Mouse (Mus musculus): ENCODE data around the gene 1700016K19Rik. TPM values are rescaled to one million over a fixed set of nuclear protein-coding genes. Genes with fewer than 3 reads are reported as not detected.

The 1700016K19Rik gene
- polyA plus RNA-seq, 1 experiment from 2014 or later: not detected

DNA sequence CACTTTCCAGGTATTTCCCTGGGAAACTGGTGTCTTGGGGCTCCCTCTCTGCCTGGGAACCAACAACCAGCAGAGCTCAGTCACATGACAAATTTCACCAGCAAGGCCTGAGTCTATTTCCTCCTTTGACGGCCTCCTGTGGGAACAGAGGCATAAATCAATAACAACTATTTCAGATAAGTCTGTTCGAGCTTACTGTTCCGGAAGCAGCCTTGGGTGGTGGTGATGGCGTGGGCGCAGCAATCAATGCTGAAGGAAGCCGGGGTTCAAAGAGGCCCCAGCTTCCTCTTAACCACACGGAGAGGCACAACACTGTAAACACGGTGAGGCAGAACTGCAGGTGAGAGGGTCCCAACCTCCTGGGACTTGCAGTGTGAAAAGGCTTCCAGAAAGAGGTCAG, 23.0 kb upstream of the 1700016K19Rik start:
- Histone ChIP-seq H3K27ac (ENCODE audit: low read depth, low read length) (no peak overlapping the region), H3K4me2 (ENCODE audit: low read depth) (no peak overlapping the region), H3K27me3 (ENCODE audit: control insufficient read depth, insufficient read depth, low read length) (no peaks in the 10 kb centered on the region), H3K36me3 (ENCODE audit: control insufficient read depth, insufficient read depth, low read length) (no peaks in the 10 kb centered on the region), H3K9me3 (ENCODE audit: control insufficient read depth, low read length) (no peaks in the 10 kb centered on the region), H3K4me1 (ENCODE audit: control insufficient read depth, insufficient read depth, low read length) (no peaks in the 10 kb centered on the region), H3K9ac (ENCODE audit: low read length) (no peak overlapping the region), H3K4me3 (ENCODE audit: low read depth, low read length) (no peak overlapping the region)
- DNase-seq (ENCODE audit: low spot score) (no peak), ATAC-seq (ENCODE audit: insufficient read depth, low FRiP score, low TSS enrichment) (no peak)
- WGBS: 55% methylated on average over 8 of the region's 8 CpGs

DNA sequence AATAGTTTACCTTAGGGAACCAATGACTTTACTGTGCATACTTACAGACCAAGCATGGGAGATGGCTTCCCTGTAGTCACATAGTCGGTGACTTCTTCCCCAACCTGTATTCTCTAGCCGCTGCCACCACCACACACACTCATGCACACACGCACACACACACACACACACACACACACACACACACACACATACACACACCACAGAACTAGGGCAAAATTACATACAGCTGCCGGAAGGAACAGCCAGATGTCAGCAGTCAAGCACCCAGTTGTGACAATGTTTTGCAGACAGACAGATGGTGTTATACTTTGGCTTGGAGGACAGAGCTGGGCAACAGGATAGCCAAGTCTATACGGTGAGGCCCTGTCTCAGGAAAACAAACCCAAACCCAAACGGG, 21.7 kb upstream of the 1700016K19Rik start:
- Histone ChIP-seq H3K4me1 (ENCODE audit: control insufficient read depth, insufficient read depth, low read length) (no peaks in the 10 kb centered on the region), H3K4me3 (ENCODE audit: low read depth, low read length) (no peak overlapping the region), H3K9me3 (ENCODE audit: control insufficient read depth, low read length) (no peaks in the 10 kb centered on the region), H3K4me2 (ENCODE audit: low read depth) (no peak overlapping the region), H3K27me3 (ENCODE audit: control insufficient read depth, insufficient read depth, low read length) (no peaks in the 10 kb centered on the region), H3K27ac (ENCODE audit: low read depth, low read length) (no peak overlapping the region), H3K9ac (ENCODE audit: low read length) (no peak overlapping the region), H3K36me3 (ENCODE audit: control insufficient read depth, insufficient read depth, low read length) (no peaks in the 10 kb centered on the region)
- DNase-seq (ENCODE audit: low spot score) (no peak), ATAC-seq (ENCODE audit: insufficient read depth, low FRiP score, low TSS enrichment) (no peak)
- WGBS: 75% methylated on average over 6 of the region's 6 CpGs

DNA sequence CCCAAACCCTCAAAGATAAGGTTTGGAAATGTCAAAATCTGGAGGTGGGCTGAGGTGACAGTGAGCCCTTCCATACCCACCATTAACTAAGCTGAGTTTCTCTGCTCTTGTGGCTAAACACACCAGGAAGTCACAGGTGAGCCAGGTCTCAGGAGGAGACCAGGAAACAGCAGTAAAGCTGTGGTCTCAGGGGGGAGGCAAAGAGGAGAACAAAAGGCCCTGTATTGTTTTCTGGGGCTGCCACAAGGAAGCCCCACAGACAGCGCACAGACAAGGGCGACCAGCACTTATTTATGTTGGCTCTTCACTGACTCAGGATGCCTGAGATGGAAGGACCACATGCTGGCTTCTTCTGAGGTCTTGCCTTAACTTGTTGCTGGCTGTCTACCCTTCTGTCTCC, 19.3 kb upstream of the 1700016K19Rik start:
- Histone ChIP-seq H3K4me3 (ENCODE audit: low read depth, low read length) (no peak overlapping the region), H3K9me3 (ENCODE audit: control insufficient read depth, low read length) (no peaks in the 10 kb centered on the region), H3K4me2 (ENCODE audit: low read depth) (no peak overlapping the region), H3K36me3 (ENCODE audit: control insufficient read depth, insufficient read depth, low read length) (no peaks in the 10 kb centered on the region), H3K4me1 (ENCODE audit: control insufficient read depth, insufficient read depth, low read length) (no peaks in the 10 kb centered on the region), H3K27ac (ENCODE audit: low read depth, low read length) (no peak overlapping the region), H3K27me3 (ENCODE audit: control insufficient read depth, insufficient read depth, low read length) (no peaks in the 10 kb centered on the region), H3K9ac (ENCODE audit: low read length) (no peak overlapping the region)
- no peak for DNase-seq (ENCODE audit: low spot score)
- no peak for ATAC-seq (ENCODE audit: insufficient read depth, low FRiP score, low TSS enrichment)
- WGBS: 36% methylated on average over 2 of the region's 2 CpGs

DNA sequence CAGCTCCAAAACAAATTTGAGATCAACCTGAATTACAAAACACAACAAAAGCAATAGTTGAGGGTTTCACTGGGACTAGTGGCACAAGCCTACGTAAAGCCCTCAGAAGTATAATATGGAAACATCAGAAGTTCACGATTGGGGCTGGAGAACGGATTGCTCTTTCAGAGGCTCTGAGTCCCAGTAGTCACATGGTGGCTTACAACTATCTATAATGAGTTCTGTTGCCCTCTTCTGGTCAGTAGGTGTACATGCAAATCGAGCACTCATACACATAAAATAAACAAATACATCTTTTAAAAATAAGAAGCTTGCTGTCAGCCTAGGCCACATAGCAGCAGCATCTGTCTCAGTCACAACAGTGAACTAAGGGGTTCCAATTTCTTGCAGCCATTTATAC, 16.5 kb upstream of the 1700016K19Rik start:
- H3K9me3 ChIP-seq (ENCODE audit: control insufficient read depth, low read length): no peaks in the 10 kb centered on the region
- ATAC-seq (ENCODE audit: insufficient read depth, low FRiP score, low TSS enrichment): no peak
- no peaks in the 10 kb centered on the region for H3K4me1 ChIP-seq (ENCODE audit: control insufficient read depth, insufficient read depth, low read length)
- no peak overlapping the region for H3K27ac ChIP-seq (ENCODE audit: low read depth, low read length)
- H3K36me3 ChIP-seq (ENCODE audit: control insufficient read depth, insufficient read depth, low read length): no peaks in the 10 kb centered on the region
- no peak overlapping the region for H3K9ac ChIP-seq (ENCODE audit: low read length)
- H3K4me2 ChIP-seq (ENCODE audit: low read depth): no peak overlapping the region
- DNase-seq (ENCODE audit: low spot score): no peak
- 75% methylated on average over 4 of the region's 4 CpGs for WGBS
- no peaks in the 10 kb centered on the region for H3K27me3 ChIP-seq (ENCODE audit: control insufficient read depth, insufficient read depth, low read length)
- no peak overlapping the region for H3K4me3 ChIP-seq (ENCODE audit: low read depth, low read length)

DNA sequence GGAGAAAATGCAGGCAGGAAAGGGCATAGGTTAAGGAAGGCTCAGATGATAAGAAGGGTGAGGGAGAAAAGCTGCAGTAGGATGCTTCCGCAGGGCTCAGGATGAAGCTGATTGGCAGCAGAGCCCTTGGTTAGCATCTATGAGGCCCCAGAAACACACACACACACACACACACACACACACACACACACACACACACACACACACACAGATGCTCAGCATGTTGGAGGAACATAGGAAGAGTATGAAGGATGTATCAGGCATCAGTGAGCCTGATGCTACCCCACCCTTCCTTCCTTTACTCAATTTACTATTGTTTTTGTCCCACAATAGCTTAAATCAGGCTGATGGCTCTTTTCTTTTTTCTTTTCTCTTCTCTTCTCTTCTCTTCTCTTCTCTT, 15.1 kb upstream of the 1700016K19Rik start:
- H3K27me3 ChIP-seq (ENCODE audit: control insufficient read depth, insufficient read depth, low read length): no peaks in the 10 kb centered on the region
- H3K4me3 ChIP-seq (ENCODE audit: low read depth, low read length): no peak overlapping the region
- no peaks in the 10 kb centered on the region for H3K36me3 ChIP-seq (ENCODE audit: control insufficient read depth, insufficient read depth, low read length)
- no peak overlapping the region for H3K27ac ChIP-seq (ENCODE audit: low read depth, low read length)
- no peaks in the 10 kb centered on the region for H3K4me1 ChIP-seq (ENCODE audit: control insufficient read depth, insufficient read depth, low read length)
- DNase-seq (ENCODE audit: low spot score) (no peak), ATAC-seq (ENCODE audit: insufficient read depth, low FRiP score, low TSS enrichment) (no peak)
- no peak overlapping the region for H3K4me2 ChIP-seq (ENCODE audit: low read depth)
- H3K9me3 ChIP-seq (ENCODE audit: control insufficient read depth, low read length): no peaks in the 10 kb centered on the region
- WGBS: 100% methylated on average over 1 of the region's 1 CpGs
- H3K9ac ChIP-seq (ENCODE audit: low read length): no peak overlapping the region

DNA sequence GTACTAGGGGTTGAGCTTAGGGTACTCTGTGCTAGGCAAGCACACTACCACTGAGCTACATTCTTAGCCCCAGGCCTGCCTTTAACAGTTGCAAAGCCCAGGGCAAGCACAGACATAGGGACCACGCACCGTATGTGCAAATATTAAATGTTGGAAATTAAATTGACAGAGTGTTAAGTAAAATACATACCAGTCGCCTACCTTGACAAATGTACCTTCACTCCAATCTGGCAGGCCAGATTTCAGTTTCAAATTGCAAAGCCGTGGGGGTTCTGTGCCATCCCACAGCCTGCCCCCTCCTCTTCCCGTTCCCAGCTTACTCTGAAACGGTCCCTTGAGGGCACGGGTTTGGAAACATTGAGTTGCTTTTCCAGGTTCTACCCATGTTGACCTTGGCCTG, 13.8 kb upstream of the 1700016K19Rik start:
- H3K36me3 ChIP-seq (ENCODE audit: control insufficient read depth, insufficient read depth, low read length): no peaks in the 10 kb centered on the region
- no peak overlapping the region for H3K4me2 ChIP-seq (ENCODE audit: low read depth)
- ATAC-seq (ENCODE audit: insufficient read depth, low FRiP score, low TSS enrichment): no peak
- H3K27ac ChIP-seq (ENCODE audit: low read depth, low read length): no peak overlapping the region
- H3K27me3 ChIP-seq (ENCODE audit: control insufficient read depth, insufficient read depth, low read length): no peaks in the 10 kb centered on the region
- no peak overlapping the region for H3K9ac ChIP-seq (ENCODE audit: low read length)
- 78% methylated on average over 7 of the region's 7 CpGs for WGBS
- DNase-seq (ENCODE audit: low spot score): no peak
- H3K9me3 ChIP-seq (ENCODE audit: control insufficient read depth, low read length): no peaks in the 10 kb centered on the region
- no peak overlapping the region for H3K4me3 ChIP-seq (ENCODE audit: low read depth, low read length)
- no peaks in the 10 kb centered on the region for H3K4me1 ChIP-seq (ENCODE audit: control insufficient read depth, insufficient read depth, low read length)

DNA sequence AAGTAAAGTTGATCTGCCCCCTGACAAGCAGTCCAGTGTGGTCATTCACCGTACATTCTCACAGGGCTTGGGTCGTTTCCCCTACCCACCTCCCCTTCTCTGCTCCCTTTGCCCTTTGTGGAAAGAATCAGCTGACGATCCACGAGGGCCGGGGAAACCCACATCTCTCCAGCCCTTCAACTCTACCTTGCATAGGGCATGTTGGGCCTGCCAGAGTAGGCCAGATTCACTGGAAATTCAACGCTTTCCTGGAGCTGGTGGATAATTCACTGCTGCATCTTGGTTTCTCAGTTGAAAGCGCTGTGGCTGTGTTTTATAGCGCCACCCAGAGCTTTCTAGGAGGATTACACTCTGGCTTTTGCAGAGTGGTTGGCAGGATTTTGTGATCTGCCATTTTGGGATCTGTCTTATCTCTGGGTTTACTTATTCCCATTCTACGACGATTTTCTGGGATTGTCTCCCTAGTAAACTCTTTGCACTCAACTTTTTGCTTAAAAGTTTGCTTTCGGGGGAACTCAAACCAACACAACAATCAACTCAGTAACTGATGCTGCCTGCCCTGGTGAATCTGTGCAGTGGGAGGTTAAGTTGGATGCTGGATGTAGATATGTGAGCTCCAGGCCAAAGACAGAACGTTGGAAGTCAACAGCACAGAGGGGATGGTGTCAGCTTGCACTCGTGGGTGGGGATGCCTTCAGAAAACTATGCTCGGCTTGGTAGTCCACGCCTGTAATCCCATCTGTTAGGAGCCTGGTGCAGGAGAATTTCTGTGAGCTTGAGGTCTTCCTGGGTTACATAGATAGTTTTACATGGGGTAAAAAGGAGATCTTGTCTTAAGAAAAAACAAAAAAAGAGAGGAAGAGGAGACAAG, 8.5 kb upstream of the 1700016K19Rik start:
- Histone ChIP-seq H3K4me2 (ENCODE audit: low read depth) (no peak overlapping the region), H3K4me3 (ENCODE audit: low read depth, low read length) (no peak overlapping the region), H3K36me3 (ENCODE audit: control insufficient read depth, insufficient read depth, low read length) (no peaks in the 10 kb centered on the region), H3K27me3 (ENCODE audit: control insufficient read depth, insufficient read depth, low read length) (no peaks in the 10 kb centered on the region), H3K4me1 (ENCODE audit: control insufficient read depth, insufficient read depth, low read length) (no peaks in the 10 kb centered on the region), H3K27ac (ENCODE audit: low read depth, low read length) (no peak overlapping the region), H3K9ac (ENCODE audit: low read length) (no peak overlapping the region), H3K9me3 (ENCODE audit: control insufficient read depth, low read length) (no peaks in the 10 kb centered on the region)
- DNase-seq (ENCODE audit: low spot score) (no peak), ATAC-seq (ENCODE audit: insufficient read depth, low FRiP score, low TSS enrichment) (no peak)
- WGBS: 81% methylated on average over 15 of the region's 15 CpGs

DNA sequence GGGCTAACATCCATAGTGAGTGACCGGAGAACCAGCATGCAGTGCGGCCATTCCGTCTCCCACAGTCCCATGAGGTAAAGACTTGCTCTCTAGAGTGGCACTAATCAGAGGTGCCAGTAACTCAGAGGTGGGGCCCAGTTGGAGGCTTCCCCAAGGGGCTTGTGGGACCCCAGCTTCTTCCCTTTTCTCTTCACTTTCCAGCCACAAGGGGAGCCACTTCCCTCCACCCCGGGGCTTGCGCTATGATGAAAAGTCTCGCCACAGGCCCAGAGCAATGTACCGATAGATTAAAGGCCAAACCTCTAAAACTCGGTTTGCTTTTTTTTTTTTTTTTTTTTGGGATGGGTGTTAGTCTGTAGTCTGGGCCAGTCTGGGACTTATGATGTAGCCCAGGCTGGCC, 7.8 kb upstream of the 1700016K19Rik start:
- ATAC-seq (ENCODE audit: insufficient read depth, low FRiP score, low TSS enrichment): no peak
- Histone ChIP-seq H3K4me2 (ENCODE audit: low read depth) (no peak overlapping the region), H3K9me3 (ENCODE audit: control insufficient read depth, low read length) (no peaks in the 10 kb centered on the region), H3K4me1 (ENCODE audit: control insufficient read depth, insufficient read depth, low read length) (no peaks in the 10 kb centered on the region), H3K27ac (ENCODE audit: low read depth, low read length) (no peak overlapping the region), H3K27me3 (ENCODE audit: control insufficient read depth, insufficient read depth, low read length) (no peaks in the 10 kb centered on the region), H3K4me3 (ENCODE audit: low read depth, low read length) (no peak overlapping the region), H3K9ac (ENCODE audit: low read length) (no peak overlapping the region), H3K36me3 (ENCODE audit: control insufficient read depth, insufficient read depth, low read length) (no peaks in the 10 kb centered on the region)
- DNase-seq (ENCODE audit: low spot score): no peak
- WGBS: 95% methylated on average over 8 of the region's 8 CpGs

DNA sequence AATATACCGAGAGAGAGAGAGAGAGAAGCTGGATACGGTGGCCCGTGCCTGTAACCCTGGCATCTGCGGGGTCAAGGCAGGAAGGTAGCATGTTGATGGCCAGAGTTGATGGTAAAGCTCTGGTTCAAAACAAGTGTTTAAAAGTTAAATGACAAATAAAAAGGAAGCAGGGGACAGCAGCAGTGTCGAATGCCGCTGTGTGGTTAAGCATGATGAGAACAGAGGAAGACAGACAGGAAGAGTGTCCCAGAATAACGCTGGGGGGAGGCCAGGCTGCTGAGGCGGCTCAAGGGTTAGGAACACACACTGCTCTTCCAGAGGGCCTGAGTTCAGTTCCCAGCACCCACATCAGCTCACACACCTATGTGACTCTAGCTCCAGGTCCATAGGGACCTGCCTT, 7.2 kb upstream of the 1700016K19Rik start:
- DNase-seq (ENCODE audit: low spot score) (no peak), ATAC-seq (ENCODE audit: insufficient read depth, low FRiP score, low TSS enrichment) (no peak)
- no peak overlapping the region for H3K4me2 ChIP-seq (ENCODE audit: low read depth)
- H3K9ac ChIP-seq (ENCODE audit: low read length): no peak overlapping the region
- no peaks in the 10 kb centered on the region for H3K4me1 ChIP-seq (ENCODE audit: control insufficient read depth, insufficient read depth, low read length)
- no peaks in the 10 kb centered on the region for H3K27me3 ChIP-seq (ENCODE audit: control insufficient read depth, insufficient read depth, low read length)
- H3K4me3 ChIP-seq (ENCODE audit: low read depth, low read length): no peak overlapping the region
- WGBS: 92% methylated on average over 8 of the region's 8 CpGs
- H3K36me3 ChIP-seq (ENCODE audit: control insufficient read depth, insufficient read depth, low read length): no peaks in the 10 kb centered on the region
- H3K27ac ChIP-seq (ENCODE audit: low read depth, low read length): no peak overlapping the region
- H3K9me3 ChIP-seq (ENCODE audit: control insufficient read depth, low read length): no peaks in the 10 kb centered on the region

Data from neural tube, embryonic 11.5 days (tissue).